Mouse (Mus musculus): ENCODE measurements around the gene Dlgap4. TPM values are rescaled to one million over a fixed set of nuclear protein-coding genes. Genes with fewer than 3 reads are reported as not detected.

Dlgap4 gene
- polyA plus RNA-seq, 1 experiment from 2014 or later, result 145 TPM

Other genes with a start within 250 kb of the Dlgap4 start
- gene Epb41l1, start 192.8 kb upstream of the Dlgap4 start, polyA plus RNA-seq (2016; fragmentation: Nextera tagmentation; extraction: Ambion mirVana), result 1.2 and 1.6 TPM in 2 replicates
- 50.7 and 53.9 TPM in 2 replicates for gene Aar2, start 66.1 kb upstream of the Dlgap4 start, polyA plus RNA-seq (2016; fragmentation: Nextera tagmentation; extraction: Ambion mirVana)
- gene Myl9, start 161.7 kb downstream of the Dlgap4 start, polyA plus RNA-seq (2016; fragmentation: Nextera tagmentation; extraction: Ambion mirVana), result 82.9 and 91.7 TPM in 2 replicates
- gene Tgif2, start 226.3 kb downstream of the Dlgap4 start, polyA plus RNA-seq (2016; fragmentation: Nextera tagmentation; extraction: Ambion mirVana), result 112 and 114 TPM in 2 replicates
- gene 4930518I15Rik, start 244.2 kb downstream of the Dlgap4 start, polyA plus RNA-seq (2016; fragmentation: Nextera tagmentation; extraction: Ambion mirVana), result 9.9 and 10.0 TPM in 2 replicates
- gene Rab5if, start 249.4 kb downstream of the Dlgap4 start, polyA plus RNA-seq (2016; fragmentation: Nextera tagmentation; extraction: Ambion mirVana), result 174 and 187 TPM in 2 replicates